Mouse (Mus musculus) neural tube, embryonic 11.5 days (tissue): ENCODE data around the gene Smim26. TPM values are rescaled to one million over a fixed set of nuclear protein-coding genes. Genes with fewer than 3 reads are reported as not detected.
"Not testable (repeated sequence)": the region's sequence is repeated elsewhere in the genome, so short reads cannot be mapped to it uniquely, and the experiment has no call there.

Experiments
- ATAC-seq: fragments of 200-750 bp; cut with Nextera tagmentation; 2 replicates; pipeline ENCODE4 v1.8.0; 2017; ENCODE audit warnings: moderate number of reproducible peaks, mild to moderate bottlenecking, moderate TSS enrichment, moderate library complexity; ENCODE audit not compliant: insufficient read depth, low FRiP score, low TSS enrichment
- DNase-seq: peaks from one replicate; pipeline ENCODE4 v3.0.0-alpha.2; 2015; ENCODE audit warnings: low spot score
- H3K27ac ChIP-seq: fragments of 300-500 bp; sonication (generic); 2 replicates; pipeline ENCODE4 v1.5.1; 2014; ENCODE audit warnings: low read depth, mild to moderate bottlenecking, low read length
- H3K27me3 ChIP-seq: fragments of 300-500 bp; sonication (generic); 2 replicates; pipeline ENCODE4 v1.6.1; 2014; ENCODE audit warnings: mild to moderate bottlenecking, low read length, mixed read lengths; ENCODE audit not compliant: control insufficient read depth, insufficient read depth
- H3K36me3 ChIP-seq: fragments of 300-500 bp; sonication (generic); 2 replicates; pipeline ENCODE4 v1.6.1; 2014; ENCODE audit warnings: mild to moderate bottlenecking, low read length, moderate library complexity, mixed read lengths; ENCODE audit not compliant: control insufficient read depth, insufficient read depth
- H3K4me1 ChIP-seq: fragments of 300-500 bp; sonication (generic); 2 replicates; pipeline ENCODE4 v1.6.1; 2014; ENCODE audit warnings: low read length, mixed read lengths; ENCODE audit not compliant: control insufficient read depth, insufficient read depth
- H3K4me2 ChIP-seq: fragments of 300-500 bp; sonication (generic); 2 replicates; pipeline ENCODE4 v1.6.1; 2014; ENCODE audit warnings: low read depth, mild to moderate bottlenecking, moderate library complexity
- H3K4me3 ChIP-seq: fragments of 300-500 bp; sonication (generic); 2 replicates; pipeline ENCODE4 v1.5.1; 2014; ENCODE audit warnings: low read depth, low read length
- H3K9ac ChIP-seq: fragments of 300-500 bp; sonication (generic); 2 replicates; pipeline ENCODE4 v1.6.1; 2014; ENCODE audit warnings: mild to moderate bottlenecking, low read length
- H3K9me3 ChIP-seq: fragments of 300-500 bp; sonication (generic); 2 replicates; pipeline ENCODE4 v1.6.1; 2016; ENCODE audit warnings: low read length; ENCODE audit not compliant: control insufficient read depth
- WGBS: fragments of 180-500 bp; shearing (Covaris S2); extraction: QIAGEN DNeasy Blood & Tissue Kit; methylation state at CpG from one replicate; pipeline ENCODE4 v1.1.7; 2014; 5-methylcytosine and 5-hydroxymethylcytosine counted together
- polyA plus RNA-seq: library from polyadenylated mRNA; unstranded; fragments of >200 nt; fragmentation: Nextera tagmentation; extraction: Ambion mirVana; gene quantifications from 2 replicates; pipeline ENCODE4 v1.2.1, GENCODE M21; 2014

Gene Smim26
- polyA plus RNA-seq, 1 experiment from 2014 or later, result 42.5 TPM

DNA sequence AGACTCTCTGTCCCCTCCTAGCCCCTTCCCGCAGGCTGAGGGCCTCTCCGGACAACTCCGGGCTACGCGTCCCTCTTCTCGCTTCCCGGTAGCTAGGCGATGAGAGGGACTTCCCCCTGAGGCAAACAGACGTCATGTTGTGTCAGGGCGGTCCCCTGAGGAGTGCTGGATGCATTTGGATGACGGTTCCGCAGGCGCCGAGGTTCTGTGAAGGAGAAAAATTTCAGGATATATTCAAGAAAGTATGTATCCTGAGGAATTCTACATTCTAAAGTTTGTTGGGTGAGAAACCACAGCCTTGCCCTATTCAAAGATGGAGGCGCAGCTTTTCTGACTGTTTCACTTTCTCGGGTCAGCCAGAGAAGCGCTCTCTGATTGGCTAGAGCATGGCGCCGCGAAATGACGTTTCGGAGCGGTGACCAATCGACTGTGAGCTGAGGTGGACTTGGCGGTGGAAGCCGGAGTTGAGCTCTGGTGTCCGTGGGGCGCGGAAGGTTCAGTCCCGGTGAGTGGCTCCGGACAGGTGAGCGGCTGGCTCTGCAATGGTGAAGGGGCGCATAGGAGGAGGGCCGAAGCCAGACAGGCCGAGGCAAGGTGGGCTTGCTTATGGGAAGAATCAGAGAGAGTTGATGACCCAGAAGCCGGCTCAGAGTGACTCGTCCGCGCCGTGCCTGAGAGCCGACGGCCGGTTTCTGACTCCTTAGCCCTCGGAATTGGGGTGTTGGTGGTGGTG, 37.9 kb upstream of the Smim26 start, which contains the start of gene Sec23b:
Sec23b (plus strand) TSS at position 410 of the 733 bp plus-strand sequence.
- Histone ChIP-seq H3K27ac (peak within 1 kb of the TSS; percentile 76), H3K4me1 (no peaks in the 10 kb centered on the region), H3K27me3 (no peaks in the 10 kb centered on the region), H3K4me2 (peak within 1 kb of the TSS; percentile 56), H3K9me3 (no peaks in the 10 kb centered on the region), H3K4me3 (peak within 1 kb of the TSS; percentile 59), H3K9ac (peak within 1 kb of the TSS; percentile 59), H3K36me3 (no peaks in the 10 kb centered on the region)
- DNase-seq, result peak; percentile 97
- peak; percentile 98 for ATAC-seq
- 0% methylated on average over 44 of the region's 44 CpGs for WGBS

DNA sequence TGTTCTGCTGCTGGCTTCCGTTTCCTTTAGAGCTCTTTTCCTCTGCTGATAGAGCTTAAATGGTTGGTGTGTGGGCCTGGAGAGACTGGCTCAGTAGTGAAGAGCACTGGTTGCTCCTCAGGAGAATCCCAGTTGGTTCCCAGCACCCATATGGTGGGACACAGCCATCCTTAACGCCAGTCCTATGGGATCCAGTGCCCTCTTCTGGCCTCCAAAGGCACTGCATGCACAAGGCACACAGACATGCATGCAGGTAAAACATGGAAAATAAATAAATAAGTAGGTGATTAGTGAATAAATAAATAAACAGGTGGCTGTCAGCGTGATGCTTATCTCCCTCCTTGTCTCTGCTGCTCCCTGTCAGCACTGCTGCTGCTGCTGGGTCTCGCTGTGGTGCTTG, 5.1 kb upstream of the Smim26 start:
- Histone ChIP-seq H3K9me3 (no peaks in the 10 kb centered on the region), H3K27ac (no peak overlapping the region), H3K4me3 (no peak overlapping the region), H3K4me1 (no peaks in the 10 kb centered on the region), H3K4me2 (no peak overlapping the region), H3K27me3 (no peaks in the 10 kb centered on the region), H3K36me3 (peaks cover 3% of the 10 kb centered on the region; the same call in 1 of the 2 replicates), H3K9ac (no peak overlapping the region)
- DNase-seq (no peak), ATAC-seq (no peak)
- WGBS, result 86% methylated on average over 4 of the region's 4 CpGs

DNA sequence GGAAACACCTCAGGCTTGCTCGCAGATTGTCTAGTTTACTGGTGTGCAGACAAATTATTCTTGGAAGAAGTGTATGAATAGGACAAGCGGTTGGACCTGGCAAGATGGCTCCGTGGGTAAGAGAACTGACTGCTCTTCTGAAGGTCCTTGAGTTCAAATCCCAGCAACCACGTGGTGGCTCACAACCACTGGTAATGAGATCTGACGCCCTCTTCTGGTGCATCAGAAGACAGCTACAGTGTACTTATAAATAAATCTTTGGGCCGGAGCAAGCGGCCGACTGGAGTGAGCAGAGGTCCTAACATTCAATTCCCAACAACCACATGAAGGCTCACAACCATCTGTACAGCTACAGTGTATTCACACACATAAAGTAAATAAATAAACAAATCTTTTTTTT, 818 bp upstream of the Smim26 start:
- 67% methylated on average over 8 of the region's 8 CpGs for WGBS
- not testable (repeated sequence) for H3K27me3 ChIP-seq, H3K4me2 ChIP-seq, H3K9ac ChIP-seq, H3K4me1 ChIP-seq, H3K36me3 ChIP-seq, H3K4me3 ChIP-seq, DNase-seq, ATAC-seq, H3K27ac ChIP-seq, H3K9me3 ChIP-seq

DNA sequence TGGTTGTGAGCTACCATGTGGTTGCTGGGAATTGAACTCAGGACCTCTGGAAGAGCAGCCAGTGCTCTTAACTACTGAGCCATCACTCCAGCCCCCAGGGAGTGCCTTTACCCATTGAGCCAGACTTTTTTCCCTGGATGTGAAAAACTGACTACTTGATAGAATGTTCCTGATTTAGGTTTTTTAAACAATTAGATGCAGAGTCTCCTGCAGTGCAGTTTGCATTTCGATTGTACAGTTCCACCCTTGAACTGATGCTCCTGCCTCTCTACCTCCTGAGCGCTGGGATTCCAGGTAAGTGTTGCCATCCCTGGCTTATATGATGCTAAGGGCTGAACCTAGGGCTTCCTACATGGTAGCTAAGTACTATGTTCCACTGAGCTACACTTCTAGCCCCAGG, 4.2 kb downstream of the Smim26 start:
- no peak overlapping the region for H3K27ac ChIP-seq
- H3K27me3 ChIP-seq, result no peaks in the 10 kb centered on the region
- 79% methylated on average over 2 of the region's 2 CpGs for WGBS
- H3K4me1 ChIP-seq, result no peaks in the 10 kb centered on the region
- ATAC-seq (no peak), DNase-seq (no peak)
- H3K4me3 ChIP-seq, result no peak overlapping the region
- H3K36me3 ChIP-seq, result no peaks in the 10 kb centered on the region
- no peak overlapping the region for H3K4me2 ChIP-seq
- no peaks in the 10 kb centered on the region for H3K9me3 ChIP-seq
- H3K9ac ChIP-seq, result no peak overlapping the region

DNA sequence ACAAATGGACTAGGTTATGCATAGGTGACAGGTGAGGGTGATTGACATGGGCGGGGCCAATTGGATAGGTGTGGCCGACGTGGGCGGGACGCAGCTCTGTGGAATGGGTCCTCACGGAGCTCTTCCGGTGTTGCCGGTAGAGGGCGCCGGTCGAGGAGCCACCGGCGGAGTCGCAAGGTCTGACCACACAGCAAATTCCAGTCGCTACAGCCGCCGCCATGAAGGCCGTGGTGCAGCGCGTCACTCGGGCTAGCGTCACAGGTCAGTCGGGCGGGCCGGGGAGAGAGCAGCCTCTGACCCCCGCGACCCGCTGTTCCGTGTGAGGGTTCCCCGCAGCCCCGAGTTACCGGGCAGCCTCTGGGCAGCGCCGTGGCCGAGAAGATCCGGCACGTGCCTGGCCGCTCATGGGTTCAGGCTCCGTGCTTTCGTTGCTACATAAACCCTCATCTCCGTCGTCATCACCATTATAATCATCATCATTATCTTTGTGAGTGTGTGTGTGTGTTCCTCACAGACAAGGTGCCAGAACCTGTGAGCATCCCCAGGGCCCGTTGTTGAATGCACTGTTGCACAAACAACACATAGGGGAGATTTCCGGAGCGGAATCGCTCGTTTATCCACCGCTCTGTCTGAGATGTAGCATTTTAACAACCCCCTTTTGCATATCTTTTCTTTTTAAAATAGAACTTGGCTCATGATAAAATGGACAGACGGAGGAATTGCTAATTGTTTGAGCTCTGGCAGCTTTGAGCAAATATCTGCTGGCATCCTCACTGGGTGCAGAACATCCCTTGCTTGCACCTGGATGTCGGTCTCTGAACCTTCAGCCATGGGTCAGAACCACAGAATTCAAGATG, 6.2 kb downstream of the Smim26 start, which contains the start of gene Dtd1:
Dtd1 (plus strand) TSS at position 67 of the 857 bp plus-strand sequence.
- ATAC-seq, result peak; percentile 89
- no peaks in the 10 kb centered on the region for H3K9me3 ChIP-seq
- peak; percentile 90 for DNase-seq
- peak within 1 kb of the TSS; percentile 46 for H3K4me2 ChIP-seq
- H3K27me3 ChIP-seq, result no peaks in the 10 kb centered on the region
- no peaks in the 10 kb centered on the region for H3K4me1 ChIP-seq
- peak within 1 kb of the TSS; percentile 60 for H3K9ac ChIP-seq
- peak within 1 kb of the TSS; percentile 43 for H3K4me3 ChIP-seq
- no peaks in the 10 kb centered on the region for H3K36me3 ChIP-seq
- H3K27ac ChIP-seq, result no peak within 1 kb of the TSS
- 2% methylated on average over 46 of the region's 50 CpGs for WGBS

DNA sequence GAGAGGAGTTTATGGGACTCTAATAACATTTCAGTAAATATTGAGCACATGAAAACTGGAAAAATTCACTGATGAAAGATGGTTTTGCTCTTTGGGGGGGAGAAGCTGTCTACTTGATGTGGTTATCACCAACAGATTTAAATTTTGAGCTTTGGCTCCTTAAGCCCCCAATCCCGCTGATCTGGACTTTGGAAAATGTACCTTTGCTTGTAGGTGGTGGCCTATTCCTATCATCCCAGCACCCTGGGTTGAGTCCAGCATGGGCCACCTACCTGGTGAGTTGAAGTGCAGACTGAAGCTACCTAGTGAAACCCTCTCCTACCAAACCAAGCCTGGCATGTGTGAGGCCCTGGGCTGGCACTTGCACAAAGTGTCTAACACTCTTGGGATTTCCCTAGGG, 7.7 kb downstream of the Smim26 start:
- Histone ChIP-seq H3K9ac (no peak overlapping the region), H3K36me3 (no peaks in the 10 kb centered on the region), H3K27ac (no peak overlapping the region), H3K9me3 (no peaks in the 10 kb centered on the region), H3K4me1 (no peaks in the 10 kb centered on the region), H3K4me3 (no peak overlapping the region), H3K27me3 (no peaks in the 10 kb centered on the region), H3K4me2 (no peak overlapping the region)
- ATAC-seq, result no peak
- 88% methylated on average over 1 of the region's 1 CpGs for WGBS
- no peak for DNase-seq

DNA sequence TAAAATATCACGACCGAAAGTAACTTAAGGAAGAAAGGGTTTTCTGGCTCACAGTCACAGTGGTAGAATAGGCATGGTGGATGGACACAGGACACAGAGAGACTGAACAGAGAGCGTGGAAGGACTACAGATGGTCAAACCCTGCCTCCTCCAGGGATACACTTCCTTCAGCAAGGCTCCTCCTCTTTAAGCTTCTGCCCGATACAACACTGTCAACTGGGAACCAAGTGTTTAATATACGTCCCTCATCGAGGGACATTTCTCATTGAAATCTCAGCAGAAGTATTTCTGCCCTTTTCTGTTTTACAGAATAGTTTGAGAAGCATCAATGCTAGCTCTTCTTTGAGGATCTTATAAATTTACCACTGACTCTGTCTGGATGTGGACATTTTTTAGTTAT, 20.1 kb downstream of the Smim26 start:
- Histone ChIP-seq H3K4me3 (no peak overlapping the region), H3K4me1 (no peaks in the 10 kb centered on the region), H3K4me2 (no peak overlapping the region), H3K27ac (no peak overlapping the region), H3K36me3 (no peaks in the 10 kb centered on the region), H3K27me3 (no peaks in the 10 kb centered on the region), H3K9ac (no peak overlapping the region), H3K9me3 (no peaks in the 10 kb centered on the region)
- WGBS, result 96% methylated on average over 6 of the region's 6 CpGs
- DNase-seq (no peak), ATAC-seq (no peak)

DNA sequence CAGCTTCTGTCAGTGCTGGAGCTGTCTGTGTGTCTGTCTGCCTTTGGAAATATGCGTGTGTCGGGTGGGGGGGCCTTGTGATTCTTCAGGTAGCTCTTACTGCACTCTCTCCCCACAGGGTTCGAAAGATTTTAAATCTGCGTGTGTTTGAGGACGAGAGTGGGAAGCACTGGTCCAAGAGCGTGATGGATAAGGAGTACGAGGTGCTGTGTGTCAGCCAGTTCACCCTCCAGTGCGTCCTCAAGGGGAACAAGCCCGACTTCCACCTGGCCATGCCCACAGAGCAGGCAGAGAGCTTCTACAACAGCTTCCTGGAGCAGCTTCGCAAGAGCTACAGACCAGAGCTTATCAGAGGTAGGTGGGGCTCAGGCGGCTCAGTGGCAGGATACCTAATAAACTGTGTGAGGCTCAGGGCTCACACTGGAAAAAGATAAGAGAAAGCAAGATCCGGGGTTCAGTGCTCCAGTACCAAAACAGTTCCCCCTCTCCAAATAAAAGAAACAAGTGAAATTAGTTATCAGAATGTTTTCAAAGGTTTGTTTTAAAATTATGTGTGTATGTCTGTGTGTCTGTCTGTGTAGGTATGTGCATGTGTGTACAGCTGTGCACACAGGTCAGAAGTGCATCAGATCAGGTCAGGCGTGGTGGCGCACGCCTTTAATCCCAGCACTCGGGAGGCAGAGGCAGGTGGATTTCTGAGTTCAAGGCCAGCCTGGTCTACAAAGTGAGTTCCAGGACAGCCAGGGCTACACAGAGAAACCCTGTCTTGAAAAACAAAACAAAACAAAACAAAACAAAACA, 23.4 kb downstream of the Smim26 start:
- Histone ChIP-seq H3K4me2 (no peak overlapping the region), H3K27ac (no peak overlapping the region), H3K4me1 (no peaks in the 10 kb centered on the region), H3K4me3 (no peak overlapping the region), H3K9me3 (no peaks in the 10 kb centered on the region), H3K9ac (no peak overlapping the region), H3K36me3 (no peaks in the 10 kb centered on the region), H3K27me3 (no peaks in the 10 kb centered on the region)
- WGBS, result 93% methylated on average over 16 of the region's 16 CpGs
- ATAC-seq (no peak), DNase-seq (no peak)
